Mouse (Mus musculus) urinary bladder, postnatal 36 days (tissue): Measurements from ENCODE around the gene Hoxa11.

ENCODE experiments used
- DNase-seq, 2 experiments: peaks; one replicate each; pipeline ENCODE4 v3.0.0; 2022; ENCODE audit warnings: low spot score in 2 of 2, mixed read lengths in 1 of 2

Gene Hoxa11

DNA sequence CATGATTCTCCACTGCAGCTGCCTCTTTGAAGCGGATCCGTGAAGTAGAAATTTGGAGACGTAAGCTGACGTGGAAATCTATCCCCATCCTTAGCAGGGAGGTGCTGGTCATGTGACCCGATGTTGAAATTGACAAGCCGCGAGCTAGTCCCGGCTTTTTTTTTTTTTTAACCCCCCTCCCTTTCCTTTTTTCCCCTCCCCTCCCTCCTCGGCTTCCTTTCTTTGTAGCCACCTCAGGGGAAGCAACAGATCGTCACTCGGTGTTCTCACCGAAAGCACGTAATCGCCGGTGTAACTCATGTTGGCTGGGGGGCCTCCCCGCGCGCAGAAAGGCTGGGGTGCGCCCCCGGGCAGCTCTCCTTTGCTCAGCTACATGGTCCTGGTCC, at the start of gene Hoxa11:
Gene Hoxa11, minus strand, starts transcription at position 54 of the 386 bp plus-strand sequence.
- peak in 1 of 2 experiments; percentile 72 for DNase-seq

DNA sequence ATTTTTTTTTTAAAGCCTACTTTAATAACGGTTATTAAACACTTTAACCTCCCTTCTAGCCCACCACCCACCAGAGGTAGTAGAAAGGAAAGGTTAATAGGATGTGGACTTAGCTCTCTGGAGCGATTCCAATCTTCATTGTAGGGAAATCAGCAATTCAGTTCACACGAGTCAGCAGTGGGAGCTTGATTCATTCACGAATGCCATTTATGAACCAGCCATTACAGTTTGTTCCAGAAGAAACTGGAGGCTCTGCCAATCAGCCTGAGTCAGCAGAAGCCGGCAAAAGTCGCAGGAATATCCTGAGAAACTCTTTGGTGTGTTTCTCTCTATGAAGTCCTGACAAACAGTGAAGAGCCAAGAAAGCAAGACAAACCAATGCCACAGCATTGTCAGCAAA, 49.0 kb upstream of the Hoxa11 start:
- no peak for DNase-seq

DNA sequence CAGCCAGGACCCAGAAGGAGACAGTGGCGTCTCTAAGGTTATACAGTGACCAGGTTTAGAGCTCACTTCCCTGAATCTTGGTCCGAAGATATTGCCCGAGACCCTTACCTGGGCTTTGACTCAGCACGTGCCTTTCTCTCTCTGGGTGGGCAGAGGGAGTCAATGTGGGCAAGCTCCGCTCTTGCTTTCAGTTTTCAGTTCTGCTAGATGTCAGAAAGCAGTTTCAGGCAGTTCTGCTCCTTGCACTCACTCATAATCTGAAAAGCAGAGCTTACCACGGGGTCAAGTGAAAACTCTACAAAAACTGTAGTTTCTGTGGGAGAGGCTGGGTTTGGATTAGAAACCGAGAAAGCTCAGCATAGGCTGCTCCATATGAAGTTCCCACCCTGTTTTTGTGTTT, 46.7 kb upstream of the Hoxa11 start:
- no peak for DNase-seq

DNA sequence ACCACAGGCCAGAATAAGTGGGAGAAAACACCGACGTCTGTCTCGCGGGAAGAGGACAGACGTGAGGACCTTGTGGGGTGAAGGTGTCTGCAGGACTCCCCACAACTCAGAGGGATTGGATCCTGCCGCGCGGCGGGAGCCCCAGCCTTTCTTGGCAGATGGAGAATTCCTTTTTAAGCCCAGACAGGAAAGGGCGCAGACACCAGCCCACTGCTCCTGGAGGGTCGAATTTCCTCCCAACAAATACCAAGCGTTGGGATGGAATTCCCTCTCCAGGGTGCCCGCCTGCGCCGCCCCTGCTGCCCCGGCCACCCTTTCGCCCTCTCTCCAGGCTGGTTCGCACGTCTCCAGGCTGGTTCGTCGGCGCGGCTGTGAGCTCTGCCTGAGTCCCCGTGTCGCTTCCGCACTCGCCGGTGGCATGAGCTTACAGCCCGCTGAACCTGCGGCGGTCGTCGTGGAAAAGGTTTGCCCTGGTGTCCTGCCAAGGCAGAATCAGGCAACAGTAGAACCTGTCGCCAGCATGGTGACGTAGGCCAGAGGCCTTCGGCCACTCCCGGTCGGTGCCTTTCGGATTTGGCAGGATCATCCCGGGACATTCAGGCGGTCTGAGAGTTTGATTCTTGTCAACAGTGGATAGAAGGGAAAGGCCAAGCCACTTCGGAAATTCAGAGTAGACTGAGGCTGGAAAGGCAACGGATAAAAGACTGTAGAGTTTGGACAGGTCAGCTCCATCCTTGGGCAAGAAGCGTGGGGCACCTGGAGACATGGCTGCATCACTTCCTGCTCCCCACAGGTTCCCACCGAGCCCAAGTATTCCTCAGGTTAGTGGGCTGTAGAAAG, 45.6 kb upstream of the Hoxa11 start:
- no peak for DNase-seq

DNA sequence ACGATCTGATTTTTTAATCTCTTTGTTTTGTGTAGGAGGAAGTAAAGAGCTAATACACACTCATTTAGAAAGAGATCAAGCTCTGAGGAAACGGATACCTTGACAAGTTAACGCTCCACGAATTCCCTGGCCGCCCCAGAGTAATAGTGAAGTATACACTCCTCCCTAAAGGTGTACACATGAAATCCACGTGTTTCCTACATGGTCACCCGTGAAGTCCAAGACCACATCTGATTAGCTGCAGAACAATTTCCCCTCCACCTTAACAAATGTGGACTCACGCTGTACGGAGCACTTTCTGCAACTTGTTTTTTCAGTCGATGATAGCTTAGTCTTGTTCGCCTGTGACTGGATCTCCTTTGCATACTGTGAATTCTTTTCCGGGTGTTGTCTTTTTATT, 44.6 kb upstream of the Hoxa11 start:
- DNase-seq = no peak

DNA sequence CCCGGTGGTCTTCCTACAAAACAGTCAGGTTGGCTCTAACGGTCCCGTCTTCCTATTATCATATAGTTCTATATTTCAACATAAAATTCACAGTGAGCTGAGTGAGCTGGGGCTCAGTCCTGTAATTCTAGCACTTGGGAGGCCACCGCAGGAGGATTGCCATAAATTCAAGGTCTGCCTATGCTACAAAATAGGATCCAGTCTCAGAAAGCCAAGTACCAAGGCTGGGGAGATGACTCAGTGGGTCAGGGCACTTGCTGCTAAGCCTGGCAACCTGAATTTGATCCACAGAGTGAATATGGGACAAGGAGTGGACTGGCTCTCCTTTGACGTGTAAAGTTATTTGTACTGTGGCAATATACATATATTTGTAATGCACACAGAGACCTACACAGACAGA, 38.3 kb upstream of the Hoxa11 start:
- no peak for DNase-seq

DNA sequence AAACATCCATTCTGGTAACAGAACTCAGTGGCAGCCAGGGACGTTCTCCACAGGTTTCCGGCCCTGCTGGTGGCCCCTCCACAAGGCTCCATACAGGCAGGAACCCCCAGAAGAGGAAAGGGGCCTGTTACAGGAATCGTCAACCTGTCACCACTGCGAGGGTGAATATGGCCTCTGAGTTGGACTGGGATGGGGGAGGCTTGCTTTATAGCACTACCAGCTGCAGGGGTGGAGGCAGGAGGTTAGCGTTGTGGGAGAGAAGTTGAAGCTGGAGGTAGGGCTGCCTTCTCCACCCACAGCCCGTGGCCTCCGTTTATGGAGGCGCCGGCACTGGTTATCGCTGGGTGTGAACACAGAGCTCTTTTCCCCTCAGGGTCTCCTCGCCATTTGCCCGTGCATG, 35.5 kb upstream of the Hoxa11 start:
- DNase-seq = no peak

DNA sequence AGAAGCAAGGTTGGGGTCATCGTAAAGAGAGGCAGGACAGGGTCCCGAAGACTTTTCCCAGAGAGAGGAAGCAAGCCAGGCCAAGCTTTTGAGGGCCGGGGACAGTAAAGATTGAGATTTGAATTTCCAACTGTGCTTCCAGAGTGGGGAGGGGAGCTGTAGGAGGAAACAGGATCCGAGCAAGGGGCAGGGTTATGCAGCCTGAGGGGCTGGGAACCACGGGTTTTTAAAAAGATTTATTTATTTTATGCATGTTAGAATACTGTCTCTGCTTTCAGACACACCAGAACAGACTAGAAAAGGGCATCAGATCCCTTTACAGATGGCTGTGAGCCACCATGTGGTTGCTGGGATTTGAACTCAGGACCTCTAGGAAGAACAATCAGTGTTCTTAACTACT, 31.3 kb upstream of the Hoxa11 start:
- no peak for DNase-seq

DNA sequence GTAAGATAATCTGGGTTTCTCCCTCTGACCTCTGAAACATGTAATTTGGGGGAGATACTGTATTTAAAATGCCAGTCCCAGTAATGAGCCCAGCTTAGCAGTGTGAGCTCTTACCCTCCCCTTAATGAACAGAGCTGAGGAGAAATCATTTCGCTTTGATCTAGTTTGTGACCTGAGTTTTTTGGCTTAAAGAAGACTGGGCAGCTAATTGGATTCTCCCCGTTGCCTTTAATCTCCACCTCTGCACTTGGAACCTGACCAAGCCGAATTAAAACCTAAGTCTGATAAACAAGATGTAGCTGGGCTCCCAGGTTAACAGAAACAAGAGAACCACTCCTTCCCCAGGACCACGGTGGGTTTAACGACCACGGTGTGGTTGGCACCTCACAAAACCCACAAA, 30.8 kb upstream of the Hoxa11 start:
- no peak for DNase-seq

DNA sequence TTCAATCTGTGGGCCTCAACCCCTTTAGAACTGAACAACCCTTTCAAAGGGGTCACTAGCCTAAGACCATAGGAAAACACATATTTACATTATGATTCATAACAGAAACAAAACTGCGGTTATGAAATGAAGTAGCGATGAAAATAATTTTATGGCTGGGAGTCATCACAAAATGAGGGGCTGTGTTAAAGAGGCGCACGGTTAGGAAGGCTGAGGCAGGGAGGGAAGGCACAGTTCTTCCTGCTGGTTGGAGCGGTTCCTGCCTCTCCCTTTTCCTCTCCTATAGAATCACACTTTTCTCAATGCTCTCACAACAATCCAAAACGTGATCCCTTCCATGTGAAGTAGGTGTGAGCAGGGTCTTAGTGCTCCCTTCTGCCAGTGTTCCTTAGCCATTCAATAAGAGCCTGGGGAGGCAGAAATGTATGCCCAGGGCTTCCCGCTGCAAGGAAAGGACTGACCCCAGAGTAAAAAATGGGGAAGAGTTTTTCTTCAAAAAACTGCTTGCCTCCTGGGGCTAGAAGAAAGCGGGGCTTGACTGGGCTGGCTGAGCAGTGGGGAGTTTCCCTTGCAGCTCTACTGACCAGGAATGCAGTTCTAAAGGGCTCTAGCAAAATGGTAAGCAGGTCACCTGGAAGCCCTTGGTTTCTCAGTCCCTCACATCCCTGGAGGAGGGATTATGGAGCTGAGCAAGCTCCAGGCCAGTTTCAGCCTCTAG, 30.1 kb upstream of the Hoxa11 start:
- no peak for DNase-seq

DNA sequence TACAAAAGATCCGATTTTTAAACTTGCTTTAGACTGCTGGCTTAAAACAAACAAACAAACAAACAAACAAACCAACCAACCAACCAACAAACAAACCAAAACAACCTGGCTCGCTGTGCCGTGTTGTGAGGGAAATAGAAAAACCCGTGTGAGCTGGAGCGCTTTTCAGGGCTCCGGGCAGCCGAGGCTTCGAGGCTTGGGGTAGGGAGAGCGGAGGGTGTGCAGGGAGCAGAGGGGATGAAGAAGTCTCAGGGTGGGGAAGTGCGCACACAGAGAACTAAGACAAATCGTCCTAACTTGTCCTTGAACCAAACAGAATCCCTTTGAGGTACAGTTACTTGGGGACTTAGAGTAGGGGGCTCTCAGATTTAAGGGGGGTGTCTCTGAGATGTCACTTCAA, 29.0 kb upstream of the Hoxa11 start:
- DNase-seq = no peak

DNA sequence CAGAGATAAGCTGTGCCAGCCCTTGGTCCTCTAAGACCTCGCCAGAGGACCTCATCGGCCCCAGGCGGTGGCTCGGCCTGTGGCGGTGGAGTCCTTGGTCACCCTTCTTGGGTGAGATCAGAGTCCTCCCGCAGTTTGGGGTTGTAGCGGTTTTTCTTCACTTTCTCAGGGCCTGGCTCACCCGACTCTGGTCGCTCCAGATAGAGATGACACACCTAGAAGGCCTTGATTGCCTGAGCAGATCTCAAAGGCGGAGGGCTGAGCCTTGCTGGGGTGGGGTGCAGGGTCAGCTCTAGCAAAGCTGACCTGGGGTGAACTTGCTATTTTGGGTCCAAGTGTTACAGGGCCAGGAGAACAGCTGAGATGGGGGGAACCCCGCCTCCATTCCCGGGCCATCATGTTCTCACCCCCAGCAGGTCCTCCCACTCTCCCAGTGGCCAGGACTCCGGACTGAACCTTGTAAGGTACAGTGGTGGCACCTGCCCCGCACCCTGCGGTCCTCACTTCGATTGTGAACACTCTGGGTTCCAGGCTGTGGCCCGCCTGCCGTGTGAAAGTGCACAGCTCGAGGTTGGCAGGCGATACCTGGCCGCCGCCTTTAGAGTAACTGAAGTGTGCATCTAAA, 28.2 kb upstream of the Hoxa11 start:
- DNase-seq = no peak

DNA sequence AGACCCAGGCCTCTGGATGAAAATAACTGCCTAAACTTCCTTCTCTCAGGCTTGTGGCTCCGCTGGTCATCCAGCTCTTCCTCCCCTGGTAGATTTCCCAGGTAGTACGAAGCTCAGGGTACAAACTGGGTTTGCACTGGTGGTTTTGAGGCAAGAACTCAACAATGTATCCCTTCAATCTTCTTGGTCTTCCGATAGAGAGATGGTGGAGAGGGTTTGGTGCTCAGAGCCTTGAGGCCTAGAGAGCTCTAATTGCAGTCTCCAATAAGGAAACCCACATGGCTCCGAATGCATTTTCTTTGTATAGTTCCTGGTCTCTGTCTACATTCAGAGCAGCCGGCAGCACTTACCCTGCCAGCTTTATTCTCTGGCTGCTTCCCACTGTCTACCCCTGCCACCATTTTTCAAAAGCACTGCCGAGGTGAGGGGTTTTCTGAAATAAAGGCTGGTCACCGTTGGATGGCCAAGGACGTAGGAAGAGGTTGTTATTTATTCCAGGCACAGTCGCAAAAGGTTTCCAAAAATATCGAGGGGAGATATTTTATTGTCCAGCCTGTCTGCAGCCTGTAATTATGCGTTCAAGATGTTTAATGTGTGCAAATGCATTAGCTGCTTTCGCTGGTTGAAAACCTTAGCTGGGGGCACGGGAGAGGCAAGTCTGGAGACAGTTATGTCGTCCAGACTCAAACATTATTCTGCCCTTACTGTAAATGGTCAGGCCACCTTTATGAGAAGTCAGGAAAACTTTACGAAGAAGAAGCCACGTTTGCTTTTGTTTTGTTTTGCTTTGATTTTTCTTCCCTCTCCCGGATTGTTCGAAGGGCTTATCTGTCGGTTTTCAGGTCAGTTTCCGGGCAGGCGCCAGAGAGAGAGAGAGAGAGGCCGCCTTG, 27.4 kb upstream of the Hoxa11 start:
- no peak for DNase-seq

DNA sequence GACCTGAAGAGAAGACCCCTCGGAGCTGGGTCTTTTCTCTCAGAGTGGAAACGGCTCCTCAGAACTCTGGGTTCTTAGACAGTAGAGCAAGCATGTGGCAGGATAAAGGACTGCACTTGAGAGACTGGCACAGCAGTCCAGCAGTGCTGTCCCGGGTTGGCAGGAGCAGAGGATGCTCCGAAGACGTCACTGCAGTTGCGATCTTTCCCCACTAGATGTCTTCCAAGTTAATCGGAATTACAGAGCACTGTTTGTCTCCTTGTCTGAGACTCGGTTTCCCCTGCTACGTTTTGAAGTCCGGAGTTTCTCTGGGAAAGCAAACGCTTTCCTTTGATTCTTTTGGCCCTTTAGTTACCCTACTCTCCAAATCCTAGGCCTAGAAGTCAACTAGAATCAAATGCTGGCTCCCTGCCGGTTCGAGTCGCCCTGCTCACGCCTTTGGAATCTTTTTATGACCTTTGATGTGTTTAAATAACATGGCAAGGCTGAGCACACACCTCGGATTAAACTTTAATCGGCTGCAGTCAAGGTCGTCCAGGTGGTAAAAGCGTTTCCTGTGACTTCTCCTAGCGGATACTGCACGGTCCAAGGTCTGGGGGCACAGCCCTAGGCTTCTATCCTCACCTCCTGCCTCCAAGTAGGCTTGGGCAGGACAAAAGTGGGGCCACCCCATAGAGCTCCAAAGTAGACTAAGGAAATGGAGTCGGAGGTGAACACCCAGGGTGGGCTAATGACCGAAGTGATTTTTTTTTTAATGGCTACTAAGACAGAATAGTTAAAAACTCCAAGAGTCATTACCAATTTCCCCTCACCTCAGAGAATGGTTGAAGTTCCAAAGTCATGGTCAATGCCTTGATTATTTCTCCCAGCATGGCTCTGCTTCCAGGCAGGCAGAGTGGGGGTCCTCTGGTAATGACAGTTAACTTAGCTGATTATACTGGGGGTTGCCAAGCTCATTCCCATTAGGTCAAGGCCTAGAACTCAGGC, 25.2 kb upstream of the Hoxa11 start:
- DNase-seq = peak in 1 of 2 experiments; percentile 65

DNA sequence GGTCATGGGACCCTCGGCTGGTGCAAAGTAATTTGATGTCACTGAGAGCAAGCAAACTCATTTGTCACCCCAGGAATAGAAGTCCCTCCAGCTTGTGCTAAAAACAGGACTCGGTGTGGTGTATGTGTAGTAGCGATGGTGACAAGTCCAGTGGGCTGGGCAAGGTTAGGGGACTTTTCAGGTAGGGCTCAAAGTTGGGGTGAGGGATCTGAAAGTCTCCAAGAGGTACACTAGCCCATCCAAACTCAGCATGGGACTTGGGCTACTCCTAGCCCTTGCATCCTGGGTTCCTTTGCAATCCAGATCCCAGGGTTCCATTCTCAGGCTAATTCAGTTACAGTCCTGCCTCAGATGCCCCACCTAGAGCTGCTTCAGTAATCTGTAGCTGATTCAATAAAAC, 23.1 kb upstream of the Hoxa11 start:
- no peak for DNase-seq

DNA sequence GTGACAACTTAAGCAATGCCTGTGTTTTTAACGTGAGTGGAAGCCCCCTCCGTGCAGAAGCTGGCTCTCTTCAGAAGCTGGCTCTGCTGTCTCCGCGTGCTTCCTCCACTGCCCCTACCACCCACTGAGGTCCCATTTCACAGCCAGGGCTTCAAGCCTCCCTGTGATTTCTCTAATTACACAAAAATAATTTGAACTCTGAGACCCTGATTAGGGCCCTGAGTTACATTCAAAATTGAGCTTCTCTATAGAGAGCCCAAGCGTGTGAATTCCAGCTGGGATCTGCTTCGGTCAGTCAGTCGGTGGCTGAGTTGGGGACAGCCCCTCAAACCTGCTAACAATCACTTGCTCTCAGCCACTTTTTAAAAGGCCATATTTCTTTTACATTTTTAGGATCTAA, 22.7 kb upstream of the Hoxa11 start:
- no peak for DNase-seq

DNA sequence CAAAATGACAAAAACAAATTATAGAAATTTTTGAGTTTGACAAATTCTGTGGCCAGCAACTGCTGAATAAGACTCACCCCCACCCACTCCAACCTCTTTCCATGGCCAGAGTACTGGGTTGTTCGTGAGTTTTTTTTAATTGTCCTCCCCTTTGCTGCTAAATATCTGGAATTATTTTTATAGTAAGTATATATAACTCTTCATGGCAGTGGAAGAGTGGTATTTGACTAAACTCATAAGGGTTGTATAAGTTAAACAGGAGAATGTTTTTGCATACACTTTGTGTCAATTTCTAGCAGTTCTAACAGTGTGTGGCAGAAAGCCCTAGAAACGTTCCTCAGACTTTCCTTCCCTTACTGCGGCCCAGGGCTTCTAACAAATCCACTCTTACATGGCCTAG, 22.1 kb upstream of the Hoxa11 start:
- DNase-seq = no peak

DNA sequence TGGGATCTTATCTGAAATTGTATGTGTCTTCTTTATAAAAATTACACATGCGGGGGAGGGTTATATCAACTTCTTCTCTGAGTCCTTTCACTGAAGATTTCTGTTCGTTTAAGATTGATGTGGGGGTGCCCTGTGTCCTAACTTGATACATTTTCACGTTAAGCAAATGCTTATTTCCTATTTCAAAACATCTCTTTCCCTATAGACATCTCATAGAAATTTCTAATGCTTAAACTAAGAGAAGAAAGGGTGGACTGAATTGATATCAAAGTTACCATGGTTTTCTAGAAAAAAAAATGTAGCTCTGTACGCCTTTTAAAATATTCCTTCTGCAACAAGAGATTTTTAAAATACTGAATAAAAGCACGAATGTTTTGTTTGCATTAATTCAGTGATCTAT, 21.6 kb upstream of the Hoxa11 start:
- no peak for DNase-seq

DNA sequence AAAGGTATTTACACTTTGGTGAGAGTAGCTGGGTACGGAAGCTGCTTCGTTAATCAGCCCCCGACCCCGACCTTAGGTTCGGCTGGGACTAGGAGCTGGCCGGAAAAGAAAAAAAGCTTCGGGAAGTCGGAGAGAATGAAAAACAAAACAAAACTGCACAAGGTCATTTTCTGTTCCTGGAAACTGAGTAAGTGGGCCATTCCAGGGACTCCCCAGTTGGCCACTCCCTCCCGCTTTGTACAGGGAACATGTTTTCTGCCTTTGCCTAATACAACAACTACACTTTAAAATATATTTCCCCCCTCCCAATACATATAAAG, 21.0 kb upstream of the Hoxa11 start:
- no peak for DNase-seq

DNA sequence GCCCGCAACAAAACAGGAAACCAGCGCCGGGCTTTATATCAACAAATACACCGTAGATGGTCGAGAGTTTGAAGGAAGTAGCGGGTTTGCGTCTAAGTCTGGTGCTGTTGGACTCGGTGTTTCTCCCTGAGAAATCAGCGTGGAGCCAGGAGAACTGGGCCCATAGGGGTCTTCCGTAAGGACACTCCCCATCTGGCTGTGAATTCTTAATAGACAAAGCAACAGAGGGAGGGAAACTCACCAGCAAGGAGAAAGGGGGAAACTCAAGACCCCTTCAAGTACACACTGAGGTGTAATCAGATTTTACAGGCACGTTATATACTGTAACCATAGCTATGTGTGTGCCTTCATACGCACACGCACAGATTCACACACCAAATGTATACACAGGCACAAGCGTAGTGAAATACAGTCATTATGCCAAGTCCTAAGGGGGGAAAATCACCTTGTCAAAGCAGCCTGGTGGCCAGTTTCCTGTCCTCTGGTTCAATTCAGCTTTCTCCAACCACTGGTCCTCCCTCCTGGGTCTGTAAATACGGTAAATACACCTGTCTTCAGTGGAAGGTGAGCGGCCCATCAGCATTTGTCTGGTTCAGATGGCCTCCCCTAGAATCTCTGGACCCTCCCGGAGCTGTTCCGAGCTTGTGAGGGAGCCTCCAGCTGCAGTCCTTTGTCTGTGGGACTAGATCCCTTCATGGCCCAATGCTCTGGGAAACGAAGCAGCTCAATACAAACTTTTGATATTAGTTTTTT, 20.5 kb upstream of the Hoxa11 start:
- DNase-seq = no peak
